Mouse (Mus musculus): ENCODE data around the gene Cabin1.

DNA sequence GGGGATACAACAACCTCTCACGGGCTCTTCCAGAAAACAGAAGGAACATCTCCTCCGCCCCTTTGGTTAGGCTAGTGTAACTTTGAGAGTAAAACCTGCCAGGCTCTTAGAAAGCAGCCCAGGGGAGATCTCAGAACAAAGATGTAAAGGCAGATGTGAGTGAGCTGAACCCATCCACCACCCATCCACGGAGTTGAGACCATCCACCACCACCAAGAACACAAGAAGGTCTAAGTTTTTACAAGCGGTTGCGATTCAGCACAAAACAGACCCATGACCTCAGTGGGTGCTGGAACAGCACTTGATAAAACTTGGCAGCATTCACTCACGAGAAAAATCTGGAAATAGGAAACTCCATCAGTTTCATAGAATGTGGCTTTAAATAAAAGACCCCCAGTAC is 138.2 kb downstream of the Cabin1 start:
- TF ChIP-seq GATA1 (IDR thresholded peaks at IDR 0.05; ENCODE audit: low read length) = no peak
- TF ChIP-seq TAL1 (IDR thresholded peaks at IDR 0.05; ENCODE audit: low read length) = no peak

Data from erythroblast, embryonic 14.5 days (primary cell).